ENCODE assay signal across 8 mouse cellular contexts in genomic region chr2:34801516-34802482, GRCm38 (mm10). TPM values are rescaled to one million over a fixed set of nuclear protein-coding genes. Genes with fewer than 3 reads are reported as not detected.
DNase-seq lines count a peak whose midpoint lies in the region; ATAC-seq lines count a peak whose summit lies in the region.

No protein-coding gene starts in this region.

- H3K36me3 ChIP-seq in forebrain, embryonic 14.5 days (ENCODE audit: control insufficient read depth, insufficient read depth, low read length): peaks cover 19% of the 10 kb centered on the region
- H3K36me3 ChIP-seq in neural tube, embryonic 15.5 days: peaks cover 9% of the 10 kb centered on the region; the same call in 1 of the 2 replicates

- intact Hi-C loops in heart, postnatal 14 days (cut with DNase I): loop anchor here (2.0 kb wide), 1 partner anchor 69 kb away; no protein-coding TSS in a partner anchor

- peak overlapping the region; percentile 29; the same call in 1 of the 2 replicates for H3K4me2 ChIP-seq in forebrain, embryonic 14.5 days (ENCODE audit: low read length)
- peak overlapping the region; percentile 55 for H3K4me2 ChIP-seq in neural tube, embryonic 15.5 days

- 6% methylated on average over 39 of the region's 39 CpGs for WGBS in forebrain, embryonic 14.5 days
- 4% methylated on average over 39 of the region's 39 CpGs for WGBS in neural tube, embryonic 15.5 days

- H3K4me1 ChIP-seq in forebrain, embryonic 14.5 days (ENCODE audit: control insufficient read depth, insufficient read depth, low read length): peaks cover 8% of the 10 kb centered on the region; the same call in 1 of the 2 replicates
- peaks cover 39% of the 10 kb centered on the region for H3K4me1 ChIP-seq in neural tube, embryonic 15.5 days

- peak; percentile 97 for ATAC-seq in forebrain, embryonic 14.5 days
- peak; percentile 97 for ATAC-seq in neural tube, embryonic 15.5 days (ENCODE audit: low FRiP score)

- peak overlapping the region; percentile 83 for H3K27ac ChIP-seq in forebrain, embryonic 14.5 days (ENCODE audit: low read depth, low read length)
- peak overlapping the region; percentile 94 for H3K27ac ChIP-seq in neural tube, embryonic 15.5 days (replicated peaks)

- no peaks in the 10 kb centered on the region for H3K27me3 ChIP-seq in forebrain, embryonic 14.5 days (replicated peaks; ENCODE audit: control insufficient read depth, insufficient read depth, low read length)
- H3K27me3 ChIP-seq in neural tube, embryonic 15.5 days (replicated peaks): no peaks in the 10 kb centered on the region

- H3K9me3 ChIP-seq in forebrain, embryonic 14.5 days (replicated peaks; ENCODE audit: control insufficient read depth, low read length): no peaks in the 10 kb centered on the region
- no peaks in the 10 kb centered on the region for H3K9me3 ChIP-seq in neural tube, embryonic 15.5 days (replicated peaks)

- H3K4me3 ChIP-seq in forebrain, embryonic 14.5 days (ENCODE audit: low read depth, low read length): peak overlapping the region; percentile 65
- peak overlapping the region; percentile 70 for H3K4me3 ChIP-seq in neural tube, embryonic 15.5 days (replicated peaks)

- peak overlapping the region; percentile 79 for H3K9ac ChIP-seq in forebrain, embryonic 14.5 days (ENCODE audit: low read length)
- H3K9ac ChIP-seq in neural tube, embryonic 15.5 days (replicated peaks): peak overlapping the region; percentile 79

- peak; percentile 99 for DNase-seq in ES-CJ7 (ENCODE audit: low read depth, low spot score)
- peak; percentile 97 for DNase-seq in cerebellum, adult 11 months
- peak; percentile 100 for DNase-seq in forebrain, embryonic 14.5 days (ENCODE audit: low spot score)
- DNase-seq in heart, postnatal 14 days: peak; percentile 95 to 98
- DNase-seq in layer of hippocampus, adult 11-12 months (ENCODE audit: low spot score): peak; percentile 99
- peak; percentile 98 to 99 for DNase-seq in lung, adult 18-20 months
- peak; percentile 98 for DNase-seq in testis, postnatal 14 days (ENCODE audit: low spot score)

RNA-seq across cellular contexts. Expression of gene Rabepk, which starts 2.1 kb away (rescaled TPM):
- 26.9 and 29.3 TPM in 2 replicates for polyA plus RNA-seq in forebrain, embryonic 14.5 days (2014; fragmentation: Nextera tagmentation; extraction: Ambion mirVana)
- total RNA-seq in heart, postnatal 14 days (2021): 10 to 100 TPM in 1 of 2 experiments, 1 to 10 TPM in 1; 9.3 to 13.1 TPM
- polyA plus RNA-seq in neural tube, embryonic 15.5 days (2015; fragmentation: Nextera tagmentation; extraction: Ambion mirVana): 23.2 and 31.7 TPM in 2 replicates

RNA-seq across cellular contexts. Expression of gene Fbxw2, which starts 24.3 kb away (rescaled TPM):
- polyA plus RNA-seq in forebrain, embryonic 14.5 days (2014; fragmentation: Nextera tagmentation; extraction: Ambion mirVana): 78.6 and 78.9 TPM in 2 replicates
- 10 to 100 TPM; 60.1 to 61.1 TPM for total RNA-seq in heart, postnatal 14 days (2021)
- 101 and 102 TPM in 2 replicates for polyA plus RNA-seq in neural tube, embryonic 15.5 days (2015; fragmentation: Nextera tagmentation; extraction: Ambion mirVana)

RNA-seq across cellular contexts. Expression of gene Hspa5, which starts 30.0 kb away (rescaled TPM):
- polyA plus RNA-seq in forebrain, embryonic 14.5 days (2014; fragmentation: Nextera tagmentation; extraction: Ambion mirVana): 384 and 454 TPM in 2 replicates
- 100 to 1,000 TPM; 383 to 477 TPM for total RNA-seq in heart, postnatal 14 days (2021)
- polyA plus RNA-seq in neural tube, embryonic 15.5 days (2015; fragmentation: Nextera tagmentation; extraction: Ambion mirVana): 475 and 549 TPM in 2 replicates

RNA-seq across cellular contexts. Expression of gene Gm34653, which starts 31.0 kb away (rescaled TPM):
- polyA plus RNA-seq in forebrain, embryonic 14.5 days (2014; fragmentation: Nextera tagmentation; extraction: Ambion mirVana): not detected in 2 replicates
- total RNA-seq in heart, postnatal 14 days (2021): not detected
- polyA plus RNA-seq in neural tube, embryonic 15.5 days (2015; fragmentation: Nextera tagmentation; extraction: Ambion mirVana): not detected in 2 replicates

RNA-seq across cellular contexts. Expression of gene Gapvd1, which starts 46.8 kb away (rescaled TPM):
- 100 and 105 TPM in 2 replicates for polyA plus RNA-seq in forebrain, embryonic 14.5 days (2014; fragmentation: Nextera tagmentation; extraction: Ambion mirVana)
- 10 to 100 TPM; 43.8 to 45.4 TPM for total RNA-seq in heart, postnatal 14 days (2021)
- 102 and 105 TPM in 2 replicates for polyA plus RNA-seq in neural tube, embryonic 15.5 days (2015; fragmentation: Nextera tagmentation; extraction: Ambion mirVana)

Comparison
In these comparisons a context has a peak if more than half of its experiments do, and no peak if none do; other contexts are left out.
1. Peak in every context shown above with its lines: DNase-seq, ATAC-seq, H3K4me3 ChIP-seq and H3K27ac ChIP-seq.